Mouse (Mus musculus) megakaryocyte progenitor cell, adult 5-6 weeks (primary cell): ENCODE measurements around the gene Ly9. TPM values are rescaled to one million over a fixed set of nuclear protein-coding genes. Genes with fewer than 3 reads are reported as not detected.

Experiments
- total RNA-seq, 2 experiments: library from RNA; stranded (forward) in 1 of 2; stranded (reverse) in 1 of 2; fragments of 157-497, 149-512 nt in 1 of 2; fragments of 200-1000 nt in 1 of 2; gene quantifications; 2 replicates each; pipeline versions ENCODE4 v1.2.3 to v1.2.4; 2015 to 2017

The Ly9 gene
- total RNA-seq, 2 experiments from 2014 or later, result 20.7 to 29.4 TPM

Other genes with a start within 250 kb of the Ly9 start
- gene Klhdc9, start 246.6 kb downstream of the Ly9 start, total RNA-seq (2015), result 0.96 TPM in 1 of 2 replicates, not detected in the other
- gene Klhdc9, start 246.6 kb downstream of the Ly9 start, total RNA-seq (2017), result 0.33 and 0.71 TPM in 2 replicates
- gene Nectin4, start 237.3 kb downstream of the Ly9 start, total RNA-seq (2015), result 0.15 and 0.49 TPM in 2 replicates
- 0.37 and 0.84 TPM in 2 replicates for gene Nectin4, start 237.3 kb downstream of the Ly9 start, total RNA-seq (2017)
- 30.2 and 31.7 TPM in 2 replicates for gene Arhgap30, start 218.5 kb downstream of the Ly9 start, total RNA-seq (2015)
- gene Arhgap30, start 218.5 kb downstream of the Ly9 start, total RNA-seq (2017), result 68.0 and 70.5 TPM in 2 replicates
- 16.3 and 17.1 TPM in 2 replicates for gene Usf1, start 196.1 kb downstream of the Ly9 start, total RNA-seq (2015)
- gene Usf1, start 196.1 kb downstream of the Ly9 start, total RNA-seq (2017), result 61.3 and 64.3 TPM in 2 replicates
- 0.42 and 0.67 TPM in 2 replicates for gene Tstd1, start 188.5 kb downstream of the Ly9 start, total RNA-seq (2015)
- 1.9 and 3.8 TPM in 2 replicates for gene Tstd1, start 188.5 kb downstream of the Ly9 start, total RNA-seq (2017)
- gene F11r, start 169.9 kb downstream of the Ly9 start, total RNA-seq (2015), result 0.15 and 0.44 TPM in 2 replicates
- 0.68 TPM in 1 of 2 replicates, not detected in the other for gene F11r, start 169.9 kb downstream of the Ly9 start, total RNA-seq (2017)
- 5.1 and 5.8 TPM in 2 replicates for gene Alyref2, start 103.9 kb downstream of the Ly9 start, total RNA-seq (2015)
- gene Alyref2, start 103.9 kb downstream of the Ly9 start, total RNA-seq (2017), result 9.1 and 10.8 TPM in 2 replicates
- gene Itln1, start 72.1 kb downstream of the Ly9 start, total RNA-seq (2015), result not detected in 2 replicates
- gene Itln1, start 72.1 kb downstream of the Ly9 start, total RNA-seq (2017), result not detected in 2 replicates
- gene Cd244a, start 48.2 kb downstream of the Ly9 start, total RNA-seq (2015), result 5.0 and 6.5 TPM in 2 replicates
- 6.1 and 9.8 TPM in 2 replicates for gene Cd244a, start 48.2 kb downstream of the Ly9 start, total RNA-seq (2017)
- gene Slamf7, start 45.6 kb upstream of the Ly9 start, total RNA-seq (2015), result 0.59 and 2.3 TPM in 2 replicates
- gene Slamf7, start 45.6 kb upstream of the Ly9 start, total RNA-seq (2017), result 0.30 and 1.7 TPM in 2 replicates
- 232 and 271 TPM in 2 replicates for gene Cd48, start 74.6 kb upstream of the Ly9 start, total RNA-seq (2015)
- 103 and 113 TPM in 2 replicates for gene Cd48, start 74.6 kb upstream of the Ly9 start, total RNA-seq (2017)
- gene Slamf1, start 159.7 kb upstream of the Ly9 start, total RNA-seq (2015), result 0.73 and 0.77 TPM in 2 replicates
- 0.29 and 0.41 TPM in 2 replicates for gene Slamf1, start 159.7 kb upstream of the Ly9 start, total RNA-seq (2017)
- 34.0 and 36.0 TPM in 2 replicates for gene Cd84, start 232.3 kb upstream of the Ly9 start, total RNA-seq (2015)
- gene Cd84, start 232.3 kb upstream of the Ly9 start, total RNA-seq (2017), result 47.9 and 55.2 TPM in 2 replicates